Mouse (Mus musculus) forebrain, postnatal 0 days (tissue): Measurements from ENCODE around the gene Emp1. TPM values are rescaled to one million over a fixed set of nuclear protein-coding genes. Genes with fewer than 3 reads are reported as not detected.

Source experiments
- ATAC-seq: fragments of 200-750 bp; cut with Nextera tagmentation; 2 replicates; pipeline ENCODE4 v1.8.0; 2017; ENCODE audit warnings: mild to moderate bottlenecking, moderate library complexity
- DNase-seq: peaks from one replicate; pipeline ENCODE4 v3.0.0-alpha.2; 2015
- H3K27ac ChIP-seq: fragments of 300-500 bp; sonication (generic); 2 replicates; pipeline ENCODE4 v1.5.1; 2014; ENCODE audit warnings: low read depth, mild to moderate bottlenecking, antibody characterized with exemption, low read length, moderate library complexity, mixed read lengths
- H3K27me3 ChIP-seq: fragments of 300-500 bp; sonication (generic); 2 replicates; pipeline ENCODE4 v1.6.1; 2014; ENCODE audit warnings: mild to moderate bottlenecking, low read length, mixed read lengths; ENCODE audit not compliant: insufficient read depth
- H3K36me3 ChIP-seq: fragments of 300-500 bp; sonication (generic); 2 replicates; pipeline ENCODE4 v1.6.1; 2014; ENCODE audit warnings: mild to moderate bottlenecking, moderate library complexity; ENCODE audit not compliant: insufficient read depth
- H3K4me1 ChIP-seq: fragments of 300-500 bp; sonication (generic); 2 replicates; pipeline ENCODE4 v1.6.1; 2014; ENCODE audit warnings: antibody characterized with exemption; ENCODE audit not compliant: insufficient read depth
- H3K4me2 ChIP-seq: fragments of 300-500 bp; sonication (generic); 2 replicates; pipeline ENCODE4 v1.6.1; 2014; ENCODE audit warnings: low read depth, mild to moderate bottlenecking, moderate library complexity
- H3K4me3 ChIP-seq: fragments of 300-500 bp; sonication (generic); 2 replicates; pipeline ENCODE4 v1.5.1; 2014; ENCODE audit warnings: low read depth, low read length, mixed read lengths
- H3K9ac ChIP-seq: fragments of 300-500 bp; sonication (generic); 2 replicates; pipeline ENCODE4 v1.6.1; 2014; ENCODE audit warnings: mild to moderate bottlenecking
- H3K9me3 ChIP-seq: fragments of 300-500 bp; sonication (generic); 2 replicates; pipeline ENCODE4 v1.6.1; 2016; ENCODE audit warnings: low read length
- CTCF ChIP-seq: sonication (generic); IDR thresholded peaks from 2 replicates; pipeline ENCODE4 v1.5.1; 2016; ENCODE audit warnings: antibody characterized with exemption, control low read depth, low read depth
- WGBS: fragments of 180-500 bp; shearing (Covaris S2); extraction: QIAGEN DNeasy Blood & Tissue Kit; methylation state at CpG from one replicate; pipeline ENCODE4 v1.1.7; 2014; 5-methylcytosine and 5-hydroxymethylcytosine counted together
- polyA plus RNA-seq: library from polyadenylated mRNA; unstranded; fragments of >200 nt; fragmentation: Nextera tagmentation; extraction: Ambion mirVana; gene quantifications from 2 replicates; pipeline ENCODE4 v1.2.1, GENCODE M21; 2015
- total RNA-seq: library from RNA; depleted of rRNA; stranded (reverse); fragments of >200 nt; gene quantifications from 2 replicates; pipeline ENCODE4 v1.2.3, GENCODE M21; 2014

The Emp1 gene
- total and polyA plus RNA-seq, 2 experiments from 2014 or later, result 4.3 to 37.0 TPM

DNA sequence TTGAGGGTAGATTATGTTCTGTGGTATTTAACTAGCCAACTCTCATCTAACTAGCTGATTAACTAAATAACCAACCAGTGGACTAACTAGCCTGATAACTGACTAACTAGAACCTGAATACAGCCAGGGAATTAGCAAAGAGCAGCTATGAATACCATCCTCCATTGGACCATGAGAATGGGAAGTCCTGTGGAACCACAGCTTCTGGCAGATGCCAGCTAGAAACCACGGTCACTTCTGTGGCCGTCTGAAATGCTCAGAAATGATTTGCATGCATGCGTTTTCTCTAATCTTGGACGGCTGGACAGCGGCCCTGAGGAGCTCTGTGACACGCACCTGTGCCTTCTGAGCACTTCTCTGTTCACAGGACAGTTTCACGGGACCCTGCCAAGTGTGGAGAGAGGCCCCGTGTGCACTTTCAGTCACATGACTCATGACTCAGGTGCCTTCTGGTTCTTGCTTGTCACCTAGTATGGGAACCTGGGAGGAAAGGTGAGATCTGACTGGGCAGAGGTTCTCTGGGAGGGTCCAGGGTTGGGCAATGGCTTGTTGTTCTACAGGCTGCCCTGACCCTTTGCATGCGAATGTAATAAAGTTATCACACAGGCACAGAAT lies 37.6 kb upstream of the Emp1 start:
- DNase-seq, result no peak
- Histone ChIP-seq H3K4me3 (no peak overlapping the region), H3K4me2 (no peak overlapping the region), H3K4me1 (no peaks in the 10 kb centered on the region), H3K9me3 (no peaks in the 10 kb centered on the region), H3K27me3 (no peaks in the 10 kb centered on the region), H3K27ac (no peak overlapping the region), H3K36me3 (no peaks in the 10 kb centered on the region), H3K9ac (no peak overlapping the region)
- TF ChIP-seq CTCF, result no peak
- 84% methylated on average over 9 of the region's 9 CpGs for WGBS
- ATAC-seq, result no peak

DNA sequence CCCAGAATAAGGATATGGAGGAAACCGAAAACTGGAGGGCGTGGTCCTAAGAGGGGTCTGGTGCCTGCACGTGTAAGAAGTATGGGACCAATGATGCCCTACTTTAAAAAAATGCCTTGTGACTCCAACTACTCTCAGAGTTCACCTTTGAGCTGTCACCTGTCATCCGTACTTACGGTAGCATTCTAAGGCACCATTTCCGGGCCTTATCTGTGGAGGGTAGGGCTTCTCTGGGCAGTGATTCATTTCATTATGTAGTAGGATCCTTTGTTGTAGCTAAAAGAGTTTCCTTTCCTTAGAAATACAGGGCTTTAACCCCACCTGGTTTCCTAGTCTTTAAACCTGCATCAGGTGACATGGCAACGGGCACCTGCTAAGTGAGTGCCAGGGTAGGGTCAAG lies 35.5 kb upstream of the Emp1 start:
- no peak overlapping the region for H3K27ac ChIP-seq
- no peak for DNase-seq
- no peak for TF ChIP-seq CTCF
- no peak overlapping the region for H3K4me3 ChIP-seq
- H3K4me1 ChIP-seq, result no peaks in the 10 kb centered on the region
- no peaks in the 10 kb centered on the region for H3K36me3 ChIP-seq
- H3K27me3 ChIP-seq, result no peaks in the 10 kb centered on the region
- no peaks in the 10 kb centered on the region for H3K9me3 ChIP-seq
- ATAC-seq, result no peak
- H3K4me2 ChIP-seq, result no peak overlapping the region
- no peak overlapping the region for H3K9ac ChIP-seq
- 93% methylated on average over 7 of the region's 7 CpGs for whole genome bisulfite sequencing

DNA sequence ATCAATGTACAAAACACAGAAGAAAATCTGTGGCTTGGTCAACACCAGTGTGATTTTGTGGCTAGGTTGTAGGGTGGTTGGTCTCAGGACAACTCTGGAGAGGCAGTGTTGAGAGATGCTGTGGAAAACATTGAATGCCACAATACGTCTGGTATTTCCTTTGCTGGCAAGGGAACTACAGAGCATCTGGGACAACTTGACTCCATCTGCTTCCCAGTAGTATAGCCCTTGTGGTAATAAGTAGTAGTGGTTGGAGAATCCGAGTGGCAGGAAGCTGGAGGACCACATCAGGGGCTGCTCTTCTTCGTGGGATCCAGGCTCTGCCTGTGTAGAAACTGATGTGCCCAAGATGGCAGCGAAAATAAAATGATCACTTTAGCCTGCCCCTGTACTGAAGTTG lies 30.4 kb upstream of the Emp1 start:
- DNase-seq (peak; percentile 51), ATAC-seq (0 out of 2 replicates have a peak, but pooled peaks have one; percentile 48)
- TF ChIP-seq CTCF, result 0 out of 2 replicates have a peak, but pooled peaks have one; percentile 14

DNA sequence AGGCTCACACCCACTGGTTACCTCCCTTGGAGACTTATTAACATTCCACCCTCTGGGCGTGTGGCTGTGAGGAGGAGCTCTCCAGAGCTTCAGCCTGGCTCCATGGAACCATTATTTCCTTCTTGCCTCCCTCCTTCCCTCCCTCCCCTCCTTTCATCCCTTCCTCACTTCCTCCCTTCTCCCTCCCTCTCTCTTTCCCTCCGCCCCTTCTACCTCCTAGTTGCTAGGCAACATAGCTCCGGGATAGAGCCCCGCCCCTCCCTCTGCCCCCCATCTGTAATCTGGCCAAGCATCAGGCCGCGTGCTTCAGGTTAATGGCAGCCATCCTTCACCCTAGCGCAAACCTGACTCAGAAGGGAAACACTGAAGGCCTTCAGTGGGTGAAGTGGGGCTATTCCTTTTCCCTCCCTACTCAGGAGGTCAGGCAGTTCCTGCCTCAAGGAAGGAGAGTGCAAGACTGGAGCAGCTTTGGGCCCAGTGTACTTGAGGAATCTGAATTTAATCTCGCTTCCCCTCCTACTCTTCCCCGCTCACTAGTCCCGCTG lies 29.5 kb upstream of the Emp1 start:
- DNase-seq, result peak; percentile 25

More for the DNA sequence above, 30.4 kb upstream of the Emp1 start:
- Histone ChIP-seq H3K27me3 (no peaks in the 10 kb centered on the region), H3K4me3 (no peak overlapping the region), H3K4me1 (peaks cover 10% of the 10 kb centered on the region; the same call in 1 of the 2 replicates), H3K27ac (no peak overlapping the region), H3K36me3 (no peaks in the 10 kb centered on the region), H3K4me2 (no peak overlapping the region), H3K9ac (no peak overlapping the region), H3K9me3 (no peaks in the 10 kb centered on the region)
- WGBS, result 69% methylated on average over 4 of the region's 4 CpGs

DNA sequence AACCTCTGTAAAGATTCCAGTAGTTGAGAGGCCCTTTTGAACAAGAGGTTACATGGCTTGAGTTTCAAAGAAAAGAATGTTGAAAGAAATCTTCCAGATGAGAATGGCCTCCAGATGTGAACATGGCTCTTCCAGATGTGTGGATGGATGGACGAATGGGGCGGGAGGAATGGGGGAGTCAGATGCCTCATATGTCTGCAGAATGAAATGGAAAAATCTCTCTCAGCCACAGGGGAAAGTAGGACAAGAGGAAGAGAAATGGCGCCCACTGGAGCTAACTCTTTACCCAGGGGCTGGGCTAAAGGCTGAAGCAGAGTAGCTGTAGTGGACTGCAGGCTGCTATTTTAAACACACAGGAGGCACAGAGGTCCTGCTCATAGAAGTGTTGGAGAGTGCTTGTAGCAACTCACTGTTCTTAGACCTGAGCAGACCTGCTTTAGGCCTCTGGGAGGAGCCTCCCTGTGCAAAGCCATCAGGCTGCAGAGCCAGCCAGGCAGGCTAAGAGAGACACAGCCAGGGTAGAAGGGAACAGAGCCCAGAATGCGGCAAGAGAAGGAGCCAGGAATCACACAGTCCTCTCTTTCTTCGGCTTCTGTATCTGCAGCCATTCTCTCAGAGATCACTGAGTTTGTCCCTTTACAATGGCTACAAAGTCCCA lies 28.2 kb upstream of the Emp1 start:
- Histone ChIP-seq H3K4me1 (peaks cover 10% of the 10 kb centered on the region; the same call in 1 of the 2 replicates), H3K9ac (no peak overlapping the region), H3K36me3 (no peaks in the 10 kb centered on the region), H3K4me3 (no peak overlapping the region), H3K4me2 (no peak overlapping the region), H3K27ac (no peak overlapping the region), H3K9me3 (no peaks in the 10 kb centered on the region), H3K27me3 (no peaks in the 10 kb centered on the region)
- ATAC-seq, result peak; percentile 79
- 0 out of 2 replicates have a peak, but pooled peaks have one; percentile 2 for TF ChIP-seq CTCF
- 67% methylated on average over 5 of the region's 5 CpGs for WGBS
- DNase-seq, result peak; percentile 34

More for the DNA sequence above, 29.5 kb upstream of the Emp1 start:
- WGBS, result 23% methylated on average over 10 of the region's 10 CpGs
- H3K9ac ChIP-seq, result no peak overlapping the region
- no peak overlapping the region for H3K4me3 ChIP-seq
- H3K9me3 ChIP-seq, result no peaks in the 10 kb centered on the region
- no peak overlapping the region for H3K4me2 ChIP-seq
- peak; percentile 42; the same call in 1 of the 2 replicates for ATAC-seq
- H3K4me1 ChIP-seq, result peaks cover 10% of the 10 kb centered on the region; the same call in 1 of the 2 replicates
- TF ChIP-seq CTCF, result no peak
- no peak overlapping the region for H3K27ac ChIP-seq
- no peaks in the 10 kb centered on the region for H3K27me3 ChIP-seq
- H3K36me3 ChIP-seq, result no peaks in the 10 kb centered on the region

DNA sequence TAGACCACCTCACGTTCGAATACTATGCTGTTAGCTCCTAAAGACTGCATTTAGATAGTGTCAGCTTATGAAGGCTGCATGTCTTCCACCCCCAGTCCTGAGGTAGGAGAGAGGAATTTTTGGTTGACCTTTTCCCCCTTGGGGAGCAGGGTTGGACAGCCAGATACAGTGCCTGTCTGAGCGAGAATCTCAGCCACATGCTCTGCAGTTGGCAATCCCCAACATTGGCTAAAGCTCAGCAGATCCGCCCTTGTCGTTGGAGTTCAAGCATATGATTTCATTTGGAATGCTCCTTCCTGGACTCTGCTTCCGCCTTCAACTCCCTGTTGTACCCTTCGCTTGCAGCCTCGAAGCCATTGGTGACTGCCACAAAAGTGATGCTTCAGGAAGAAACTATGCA lies 26.0 kb upstream of the Emp1 start:
- 84% methylated on average over 8 of the region's 8 CpGs for WGBS
- H3K36me3 ChIP-seq, result no peaks in the 10 kb centered on the region
- no peak overlapping the region for H3K4me2 ChIP-seq
- no peak overlapping the region for H3K9ac ChIP-seq
- no peak for TF ChIP-seq CTCF
- H3K27ac ChIP-seq, result no peak overlapping the region
- peaks cover 10% of the 10 kb centered on the region; the same call in 1 of the 2 replicates for H3K4me1 ChIP-seq
- no peak overlapping the region for H3K4me3 ChIP-seq
- no peaks in the 10 kb centered on the region for H3K27me3 ChIP-seq
- ATAC-seq, result no peak
- no peaks in the 10 kb centered on the region for H3K9me3 ChIP-seq
- DNase-seq, result no peak
